Mouse (Mus musculus): Measurements from ENCODE around the gene Prss43. TPM values are rescaled to one million over a fixed set of nuclear protein-coding genes. Genes with fewer than 3 reads are reported as not detected.
"Not testable (repeated sequence)": the region's sequence is repeated elsewhere in the genome, so short reads cannot be mapped to it uniquely, and the experiment has no call there.

Gene Prss43
- polyA plus RNA-seq, 1 experiment from 2014 or later = not detected

GRCm38 (mm10) chr9:110810051-110810450, 16.4 kb upstream of the Prss43 start:
- DNase-seq (ENCODE audit: low spot score) = no peak
- Histone ChIP-seq H3K4me1 (peaks cover 5% of the 10 kb centered on the region; the same call in 1 of the 2 replicates), H3K27ac (no peak overlapping the region), H3K36me3 (no peaks in the 10 kb centered on the region), H3K27me3 (ENCODE audit: insufficient read depth, poor library complexity, severe bottlenecking) (peaks cover 10% of the 10 kb centered on the region), H3K9me3 (no peaks in the 10 kb centered on the region), H3K4me3 (no peak overlapping the region)
- 78% methylated on average over 4 of the region's 4 CpGs for WGBS

- DNase-seq (ENCODE audit: low spot score) = no peak
Measured at GRCm38 (mm10) chr9:110813789-110814188, 12.7 kb upstream of the Prss43 start, which contains the start of gene Prss44. Gene Prss44, plus strand, starts transcription at chr9:110813994.

GRCm38 (mm10) chr9:110820546-110820945, 5.9 kb upstream of the Prss43 start:
- not testable (repeated sequence) for H3K36me3 ChIP-seq; H3K4me3 ChIP-seq; H3K4me1 ChIP-seq; H3K9me3 ChIP-seq; DNase-seq (ENCODE audit: low spot score); H3K27ac ChIP-seq
- peaks cover 29% of the 10 kb centered on the region; the same call in 1 of the 2 replicates for H3K27me3 ChIP-seq (ENCODE audit: insufficient read depth, poor library complexity, severe bottlenecking)

More at GRCm38 (mm10) chr9:110813789-110814188, 12.7 kb upstream of the Prss43 start, which contains the start of gene Prss44:
- Histone ChIP-seq H3K4me3 (no peak within 1 kb of the TSS), H3K9me3 (no peaks in the 10 kb centered on the region), H3K36me3 (no peaks in the 10 kb centered on the region), H3K4me1 (peaks cover 5% of the 10 kb centered on the region; the same call in 1 of the 2 replicates), H3K27ac (no peak within 1 kb of the TSS), H3K27me3 (ENCODE audit: insufficient read depth, poor library complexity, severe bottlenecking) (peaks cover 28% of the 10 kb centered on the region)
- WGBS = 56% methylated on average over 18 of the region's 18 CpGs

- no peak for DNase-seq (ENCODE audit: low spot score)
- WGBS = 83% methylated on average over 7 of the region's 7 CpGs
- no peaks in the 10 kb centered on the region for H3K4me1 ChIP-seq
- H3K27ac ChIP-seq = no peak overlapping the region
- no peaks in the 10 kb centered on the region for H3K36me3 ChIP-seq
- no peaks in the 10 kb centered on the region for H3K9me3 ChIP-seq
- no peak overlapping the region for H3K4me3 ChIP-seq
- peaks cover 24% of the 10 kb centered on the region; the same call in 1 of the 2 replicates for H3K27me3 ChIP-seq (ENCODE audit: insufficient read depth, poor library complexity, severe bottlenecking)
Measured at GRCm38 (mm10) chr9:110821436-110821835, 5.1 kb upstream of the Prss43 start.

GRCm38 (mm10) chr9:110825426-110825825, 1.1 kb upstream of the Prss43 start:
- Histone ChIP-seq H3K9me3 (no peaks in the 10 kb centered on the region), H3K27me3 (ENCODE audit: insufficient read depth, poor library complexity, severe bottlenecking) (peaks cover 34% of the 10 kb centered on the region), H3K36me3 (no peaks in the 10 kb centered on the region), H3K4me3 (no peak overlapping the region), H3K27ac (no peak overlapping the region), H3K4me1 (no peaks in the 10 kb centered on the region)
- no peak for DNase-seq (ENCODE audit: low spot score)
- WGBS = 77% methylated on average over 4 of the region's 4 CpGs

GRCm38 (mm10) chr9:110825832-110826231, 658 bp upstream of the Prss43 start:
- H3K4me3 ChIP-seq = no peak overlapping the region
- no peak for DNase-seq (ENCODE audit: low spot score)
- H3K36me3 ChIP-seq = no peaks in the 10 kb centered on the region
- no peaks in the 10 kb centered on the region for H3K4me1 ChIP-seq
- no peaks in the 10 kb centered on the region for H3K9me3 ChIP-seq
- H3K27ac ChIP-seq = no peak overlapping the region
- peaks cover 34% of the 10 kb centered on the region for H3K27me3 ChIP-seq (ENCODE audit: insufficient read depth, poor library complexity, severe bottlenecking)
- 69% methylated on average over 7 of the region's 7 CpGs for WGBS

GRCm38 (mm10) chr9:110833021-110833420, 6.5 kb downstream of the Prss43 start:
- no peak for DNase-seq (ENCODE audit: low spot score)
- 67% methylated on average over 5 of the region's 5 CpGs for WGBS
- Histone ChIP-seq H3K9me3 (no peaks in the 10 kb centered on the region), H3K4me3 (no peak overlapping the region), H3K36me3 (no peaks in the 10 kb centered on the region), H3K4me1 (0 out of 2 replicates have a peak, but pooled peaks cover 5% of the 10 kb centered on the region), H3K27ac (no peak overlapping the region), H3K27me3 (ENCODE audit: insufficient read depth, poor library complexity, severe bottlenecking) (peaks cover 30% of the 10 kb centered on the region)

- DNase-seq (ENCODE audit: low spot score) = no peak
- 66% methylated on average over 19 of the region's 19 CpGs for WGBS
- no peaks in the 10 kb centered on the region for H3K9me3 ChIP-seq
- peaks cover 17% of the 10 kb centered on the region; the same call in 1 of the 2 replicates for H3K27me3 ChIP-seq (ENCODE audit: insufficient read depth, poor library complexity, severe bottlenecking)
- no peak within 1 kb of the TSS for H3K27ac ChIP-seq
- peak within 1 kb of the TSS; percentile 19 for H3K4me3 ChIP-seq
- no peaks in the 10 kb centered on the region for H3K36me3 ChIP-seq
- 0 out of 2 replicates have a peak, but pooled peaks cover 5% of the 10 kb centered on the region for H3K4me1 ChIP-seq
Measured at GRCm38 (mm10) chr9:110834411-110834810, 7.9 kb downstream of the Prss43 start, which contains the start of gene Prss45. Gene Prss45, plus strand, starts transcription at chr9:110834588.

GRCm38 (mm10) chr9:110834961-110835360, 8.5 kb downstream of the Prss43 start:
- peak overlapping the region; percentile 19 for H3K4me3 ChIP-seq
- H3K27me3 ChIP-seq (ENCODE audit: insufficient read depth, poor library complexity, severe bottlenecking) = peaks cover 17% of the 10 kb centered on the region; the same call in 1 of the 2 replicates
- no peaks in the 10 kb centered on the region for H3K9me3 ChIP-seq
- no peak overlapping the region for H3K27ac ChIP-seq
- no peak for DNase-seq (ENCODE audit: low spot score)
- H3K4me1 ChIP-seq = 0 out of 2 replicates have a peak, but pooled peaks cover 5% of the 10 kb centered on the region
- WGBS = 24% methylated on average over 10 of the region's 10 CpGs
- no peaks in the 10 kb centered on the region for H3K36me3 ChIP-seq

GRCm38 (mm10) chr9:110836112-110836511, 9.6 kb downstream of the Prss43 start:
- no peak for DNase-seq (ENCODE audit: low spot score)
- H3K9me3 ChIP-seq = no peaks in the 10 kb centered on the region
- 64% methylated on average over 2 of the region's 2 CpGs for WGBS
- H3K27me3 ChIP-seq (ENCODE audit: insufficient read depth, poor library complexity, severe bottlenecking) = peaks cover 22% of the 10 kb centered on the region; the same call in 1 of the 2 replicates
- no peak overlapping the region for H3K27ac ChIP-seq
- no peak overlapping the region for H3K4me3 ChIP-seq
- H3K36me3 ChIP-seq = no peaks in the 10 kb centered on the region
- H3K4me1 ChIP-seq = 0 out of 2 replicates have a peak, but pooled peaks cover 7% of the 10 kb centered on the region

- H3K9me3 ChIP-seq = no peaks in the 10 kb centered on the region
- H3K27ac ChIP-seq = no peak overlapping the region
- no peaks in the 10 kb centered on the region for H3K36me3 ChIP-seq
- H3K27me3 ChIP-seq (ENCODE audit: insufficient read depth, poor library complexity, severe bottlenecking) = 0 out of 2 replicates have a peak, but pooled peaks cover 9% of the 10 kb centered on the region
- WGBS = 76% methylated on average over 6 of the region's 6 CpGs
- 0 out of 2 replicates have a peak, but pooled peaks cover 3% of the 10 kb centered on the region for H3K4me1 ChIP-seq
- no peak for DNase-seq (ENCODE audit: low spot score)
- no peak overlapping the region for H3K4me3 ChIP-seq
Measured at GRCm38 (mm10) chr9:110840905-110841304, 14.4 kb downstream of the Prss43 start.

GRCm38 (mm10) chr9:110841438-110841837, 14.9 kb downstream of the Prss43 start:
- WGBS = 84% methylated on average over 2 of the region's 2 CpGs
- H3K36me3 ChIP-seq = no peaks in the 10 kb centered on the region
- H3K27ac ChIP-seq = no peak overlapping the region
- no peak for DNase-seq (ENCODE audit: low spot score)
- H3K9me3 ChIP-seq = no peaks in the 10 kb centered on the region
- 0 out of 2 replicates have a peak, but pooled peaks cover 7% of the 10 kb centered on the region for H3K27me3 ChIP-seq (ENCODE audit: insufficient read depth, poor library complexity, severe bottlenecking)
- 0 out of 2 replicates have a peak, but pooled peaks cover 3% of the 10 kb centered on the region for H3K4me1 ChIP-seq
- H3K4me3 ChIP-seq = no peak overlapping the region

- WGBS = 78% methylated on average over 10 of the region's 10 CpGs
Measured at GRCm38 (mm10) chr9:110844206-110844605, 17.7 kb downstream of the Prss43 start, which contains the start of gene Prss46. Gene Prss46, plus strand, starts transcription at chr9:110844506.

More at GRCm38 (mm10) chr9:110844206-110844605, 17.7 kb downstream of the Prss43 start, which contains the start of gene Prss46:
- Histone ChIP-seq H3K27ac (no peak within 1 kb of the TSS), H3K36me3 (no peaks in the 10 kb centered on the region), H3K4me3 (no peak within 1 kb of the TSS), H3K27me3 (ENCODE audit: insufficient read depth, poor library complexity, severe bottlenecking) (0 out of 2 replicates have a peak, but pooled peaks cover 6% of the 10 kb centered on the region), H3K4me1 (0 out of 2 replicates have a peak, but pooled peaks cover 3% of the 10 kb centered on the region), H3K9me3 (no peaks in the 10 kb centered on the region)
- DNase-seq (ENCODE audit: low spot score) = no peak
